Mouse (Mus musculus): Measurements from ENCODE around the gene Sh3d19.

Gene Sh3d19

DNA sequence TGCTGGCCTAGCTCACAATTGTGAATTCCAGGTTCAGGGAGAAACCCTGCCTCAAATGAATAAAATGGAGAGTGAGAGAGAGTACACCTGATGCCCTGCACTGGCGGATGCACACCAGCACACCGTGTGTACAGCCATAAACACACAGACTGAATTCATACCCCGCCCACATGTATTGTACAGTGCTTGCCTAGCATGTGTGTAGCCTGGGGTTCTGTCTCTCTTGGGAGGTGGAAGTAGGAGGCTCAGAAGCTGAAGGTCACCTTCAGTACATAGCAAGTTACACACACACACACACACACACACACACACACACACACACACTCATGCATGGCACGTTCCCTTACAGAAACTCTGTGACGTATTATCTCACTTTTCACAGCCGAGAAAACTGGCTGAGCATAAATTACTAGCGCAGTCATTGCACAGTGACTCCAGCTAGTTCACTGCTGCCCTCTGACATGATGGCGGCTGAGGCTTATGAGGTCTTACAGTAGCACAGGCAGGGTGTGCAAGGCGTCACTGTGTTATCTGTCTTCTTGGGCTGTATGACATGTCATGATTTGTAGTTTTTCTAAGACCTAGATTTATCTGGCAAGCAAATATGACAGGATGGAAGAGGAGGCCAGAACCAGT lies 62.7 kb downstream of the Sh3d19 start:
- no peak for DNase-seq

GRCm38 (mm10) chr3:86037926-86038484 lies 67.1 kb downstream of the Sh3d19 start:
- no peak for DNase-seq

- no peak for DNase-seq
Observed at GRCm38 (mm10) chr3:86038648-86039047, 67.7 kb downstream of the Sh3d19 start.

DNA sequence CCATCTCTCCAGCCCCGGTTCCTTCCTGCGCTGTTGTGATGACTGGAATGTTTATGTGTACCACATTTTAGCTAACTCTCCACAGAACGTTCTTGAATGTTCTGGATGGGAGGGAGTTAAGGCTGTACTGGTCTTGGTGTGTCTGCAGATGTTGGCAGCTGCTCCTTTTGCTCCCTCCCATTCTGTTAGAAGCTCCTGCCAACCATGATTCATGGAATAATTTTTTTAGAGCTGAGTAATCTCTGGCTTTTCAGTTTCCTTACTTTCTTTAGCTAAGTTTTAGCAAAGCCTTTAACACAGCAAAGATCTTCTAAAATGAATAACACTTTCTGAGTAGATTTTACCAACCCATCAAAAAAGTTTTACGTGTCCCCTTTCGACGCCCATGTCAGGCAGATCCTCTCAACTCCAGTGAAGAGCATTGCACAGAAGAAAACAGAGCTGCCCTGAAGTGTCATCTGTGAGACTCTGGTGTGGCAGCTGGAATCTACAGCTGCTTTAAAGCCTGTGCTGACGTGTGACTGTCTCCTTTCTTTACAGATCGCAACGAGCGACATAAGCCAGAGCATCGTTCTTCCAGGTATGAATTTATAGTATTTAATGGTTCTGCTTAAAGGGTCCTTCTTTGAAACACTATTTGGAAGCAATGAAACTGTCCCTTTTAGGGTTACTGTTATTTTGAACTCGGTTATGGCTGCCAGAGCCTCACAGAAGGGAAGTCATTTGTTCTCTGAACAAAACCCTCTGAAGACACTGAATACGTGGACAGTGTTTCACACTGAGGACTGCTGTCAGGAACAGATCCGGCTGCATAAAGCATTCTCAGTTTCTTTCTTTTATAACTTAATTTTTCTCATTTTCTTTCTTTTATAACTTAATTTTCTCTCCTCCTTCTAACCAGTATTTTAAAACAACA lies 69.6 kb downstream of the Sh3d19 start:
- DNase-seq = no peak

GRCm38 (mm10) chr3:86047686-86048408 lies 76.9 kb downstream of the Sh3d19 start:
- no peak for DNase-seq

DNA sequence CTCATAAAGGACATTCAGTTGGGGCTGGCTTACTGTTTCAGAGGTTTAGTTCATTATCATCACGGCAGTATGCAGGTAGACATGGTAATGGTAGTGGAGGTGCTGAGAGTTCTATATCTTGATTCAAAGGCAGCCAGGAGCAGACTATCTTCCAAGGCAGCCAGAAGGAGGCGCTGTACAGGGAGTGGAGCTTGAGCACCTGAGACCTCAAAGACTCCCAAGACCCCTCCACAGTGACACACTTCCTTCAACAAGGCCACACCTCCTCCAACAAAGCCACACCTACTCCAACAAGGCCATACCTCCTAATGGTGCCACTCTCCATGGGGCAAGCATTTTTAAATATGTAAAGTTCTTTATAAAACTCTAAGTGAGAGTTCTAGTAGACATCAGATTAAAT lies 78.1 kb downstream of the Sh3d19 start:
- DNase-seq = no peak

- DNase-seq = no peak
Observed at GRCm38 (mm10) chr3:86056678-86057077, 85.8 kb downstream of the Sh3d19 start.

- no peak for DNase-seq
Observed at GRCm38 (mm10) chr3:86057436-86058095, 86.7 kb downstream of the Sh3d19 start.

GRCm38 (mm10) chr3:86069646-86070250 lies 98.8 kb downstream of the Sh3d19 start:
- no peak for DNase-seq

DNA sequence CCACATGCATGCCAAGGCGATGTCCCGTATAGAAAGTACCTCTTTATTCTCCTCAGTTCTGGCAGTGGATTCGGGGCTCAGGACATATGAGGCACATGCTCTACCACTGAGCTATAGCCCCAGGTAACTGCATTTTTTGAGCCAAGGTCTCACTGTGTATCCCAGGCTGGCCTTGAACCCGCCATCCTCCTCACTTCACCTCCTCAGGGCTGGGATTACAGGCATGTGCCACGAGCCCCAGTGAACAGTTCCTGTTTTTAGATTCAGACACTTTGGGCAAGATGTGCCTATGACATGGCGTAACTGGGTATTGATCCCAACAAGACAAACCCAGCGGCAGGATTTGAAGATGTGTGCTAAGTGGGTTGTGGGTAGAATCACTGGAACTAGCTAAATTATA lies 99.9 kb downstream of the Sh3d19 start:
- DNase-seq = no peak

- no peak for DNase-seq
Observed at GRCm38 (mm10) chr3:86072066-86072465, 101.2 kb downstream of the Sh3d19 start.

DNA sequence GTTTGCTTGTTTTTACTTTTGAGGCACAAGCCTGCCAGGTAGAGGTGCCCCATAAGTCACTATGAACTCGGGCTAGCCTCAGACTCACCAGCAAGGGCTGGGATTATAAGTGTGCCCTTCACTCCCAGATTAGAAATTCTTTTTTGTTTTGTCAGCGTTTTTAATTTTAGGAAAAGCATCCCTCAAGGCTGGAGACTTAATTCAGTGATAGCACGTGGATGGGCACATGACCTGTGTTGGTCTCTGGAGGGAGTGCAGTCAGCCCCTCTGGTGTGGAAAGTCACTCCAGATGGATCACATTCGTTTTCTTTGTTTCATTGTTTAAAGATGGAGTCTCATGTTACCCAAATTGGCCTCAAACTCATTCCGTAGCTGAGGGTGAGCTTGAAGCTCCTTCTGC lies 102.0 kb downstream of the Sh3d19 start:
- DNase-seq = no peak

- no peak for DNase-seq
Observed at GRCm38 (mm10) chr3:86075593-86075992, 104.7 kb downstream of the Sh3d19 start.

GRCm38 (mm10) chr3:86076511-86077283 lies 105.8 kb downstream of the Sh3d19 start:
- DNase-seq = no peak

DNA sequence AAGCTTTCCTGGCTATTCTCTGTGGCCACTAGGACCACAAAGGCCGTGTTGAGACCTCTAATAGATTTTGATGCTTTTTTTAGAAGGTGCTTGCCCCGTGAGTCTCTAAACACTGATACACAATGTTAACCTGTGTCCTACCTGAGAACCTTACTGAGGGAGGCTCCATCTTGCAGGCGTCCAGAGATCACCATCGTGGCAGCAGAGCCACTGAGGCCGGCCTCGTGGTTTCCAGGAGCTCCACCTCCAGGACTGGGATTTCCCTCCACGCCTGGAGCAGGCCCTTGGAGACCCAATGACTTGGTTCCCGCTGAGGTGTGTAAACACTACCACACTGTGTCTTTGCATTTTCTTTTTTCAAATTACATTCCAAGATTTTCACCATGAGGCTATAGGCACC lies 112.1 kb downstream of the Sh3d19 start:
- DNase-seq = no peak

- no peak for DNase-seq
Observed at GRCm38 (mm10) chr3:86085001-86085400, 114.1 kb downstream of the Sh3d19 start.

- no peak for DNase-seq
Observed at GRCm38 (mm10) chr3:86087872-86088271, 117.0 kb downstream of the Sh3d19 start.

DNA sequence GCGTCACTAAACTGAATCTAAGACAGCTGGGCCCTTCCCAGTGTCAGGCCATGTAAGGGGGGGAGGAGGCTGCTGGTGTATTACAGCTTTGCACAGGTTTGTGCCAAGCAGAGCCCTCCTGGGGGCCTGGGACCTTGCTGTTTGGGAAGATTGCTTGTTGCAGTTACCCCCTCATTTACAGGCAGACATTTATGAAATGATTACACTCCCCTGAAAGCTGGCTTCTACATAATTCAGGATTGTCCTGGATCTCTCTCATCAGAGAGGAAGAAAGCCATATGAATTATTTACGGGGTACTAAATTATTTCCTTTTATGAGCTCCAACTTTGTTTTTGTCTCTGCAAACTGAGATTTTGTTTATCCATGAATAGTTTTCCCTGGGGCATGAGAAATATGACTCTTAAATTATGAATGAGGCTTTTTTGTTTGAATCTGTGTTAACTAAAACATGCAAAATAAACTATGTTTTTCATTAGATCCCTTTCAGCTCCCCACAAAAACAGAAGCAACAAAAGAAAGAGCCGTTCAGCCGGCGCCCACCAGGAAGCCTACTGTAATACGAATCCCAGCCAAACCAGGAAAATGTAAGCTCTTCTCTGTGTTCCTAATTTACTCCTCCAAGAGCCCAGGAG lies 122.4 kb downstream of the Sh3d19 start:
- DNase-seq = no peak

DNA sequence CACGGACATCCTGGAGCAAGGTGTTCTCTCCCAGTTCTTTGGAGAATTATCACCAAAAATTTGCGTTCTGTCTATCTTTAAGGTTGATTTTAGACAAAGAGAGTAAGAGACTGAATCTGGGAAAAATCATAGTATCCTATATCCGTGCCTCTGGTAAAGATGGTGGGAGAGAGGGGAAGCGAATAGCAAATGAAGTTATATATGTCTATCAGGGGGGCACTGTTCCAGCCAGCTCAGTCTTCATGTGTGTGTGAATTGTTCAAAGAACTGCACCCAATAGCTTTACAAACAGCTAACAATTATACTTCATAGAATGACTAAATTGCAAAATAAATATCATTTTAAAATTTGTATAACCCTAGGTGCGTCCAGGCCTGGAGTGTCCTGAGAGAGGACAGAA lies 123.0 kb downstream of the Sh3d19 start:
- no peak for DNase-seq

DNA sequence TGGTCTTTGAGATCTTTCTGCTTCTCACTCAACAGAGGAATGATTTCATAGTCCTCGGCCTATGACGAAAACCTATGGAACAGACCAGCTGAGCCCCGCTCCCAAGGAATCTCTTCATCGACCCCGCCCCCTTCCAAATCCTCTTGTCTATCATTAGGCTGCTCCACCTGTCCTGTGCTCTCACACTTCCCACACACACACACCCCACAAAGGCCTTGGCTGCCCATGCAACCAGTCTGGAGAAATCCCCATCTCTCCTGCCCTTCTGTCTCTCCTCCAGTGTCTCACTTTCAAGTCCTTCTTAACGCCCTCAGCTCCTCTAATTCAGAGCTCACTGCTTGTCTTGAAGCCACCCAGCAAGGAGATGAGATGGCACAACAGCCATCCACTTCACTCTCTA lies 131.0 kb downstream of the Sh3d19 start:
- DNase-seq = no peak

Data from cerebellum, adult 11 months (tissue).